Mouse (Mus musculus): ENCODE data around the gene Best3. TPM values are rescaled to one million over a fixed set of nuclear protein-coding genes. Genes with fewer than 3 reads are reported as not detected.

Best3 gene
- polyA plus RNA-seq (2012; rRNA removed): 0.16 and 0.21 TPM in 2 replicates

DNA sequence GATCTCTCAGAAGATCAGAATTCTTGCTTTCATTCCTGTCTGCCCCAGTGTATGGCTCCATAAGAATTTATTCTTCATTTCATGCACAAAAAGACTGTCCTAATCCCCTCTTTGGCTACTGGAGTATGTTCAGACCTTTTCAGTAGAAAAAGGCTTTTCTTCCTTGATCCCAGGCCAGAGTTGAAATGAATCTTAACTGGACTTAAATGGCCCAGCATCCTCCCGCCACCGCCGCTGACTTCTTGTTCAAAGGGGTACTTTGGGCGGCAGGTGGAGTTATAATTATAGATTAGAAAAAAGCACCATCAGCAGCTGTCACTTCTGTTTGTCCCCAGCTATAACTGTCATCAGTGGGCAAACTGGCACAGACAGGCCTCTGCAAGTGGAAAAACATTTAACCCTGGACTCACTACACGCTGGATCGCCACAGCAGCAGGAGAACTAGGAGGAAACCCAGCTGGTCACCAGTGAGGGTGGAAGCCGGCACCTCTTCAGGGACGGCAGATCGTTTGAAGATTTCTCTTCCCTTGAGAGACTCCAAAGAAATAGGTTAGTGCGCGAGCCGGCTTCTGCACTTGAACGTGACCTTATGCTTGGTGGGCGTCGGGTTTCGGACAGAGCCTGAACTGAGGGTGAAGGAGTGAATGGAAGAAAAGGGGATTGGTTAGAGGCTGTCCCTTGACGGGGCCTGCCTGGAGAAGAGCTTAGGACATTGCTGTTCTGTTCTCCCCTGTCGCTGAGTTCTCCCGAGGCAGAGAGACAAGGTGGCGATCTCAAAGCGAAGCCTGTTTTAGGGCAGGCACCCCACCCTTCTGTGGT is at the start of gene Best3:
Gene Best3 (plus strand): TSS at position 51 of the 819 bp plus-strand sequence.
- H3K27ac ChIP-seq (ENCODE audit: insufficient read depth, low read length): no peak within 1 kb of the TSS
- H3K4me3 ChIP-seq (replicated peaks; ENCODE audit: insufficient read depth, low read depth, low read length): no peak within 1 kb of the TSS
- TF ChIP-seq CTCF (IDR thresholded peaks at IDR 0.05; ENCODE audit: borderline replicate concordance, insufficient read depth, low read depth, low read length): no peak
- TF ChIP-seq POLR2A (IDR thresholded peaks at IDR 0.05; ENCODE audit: borderline replicate concordance, insufficient read depth, low read length): no peak
- DNase-seq: no peak
- H3K27me3 ChIP-seq (ENCODE audit: control insufficient read depth, insufficient read depth, low read length): no peaks in the 10 kb centered on the region
- WGBS: 37% methylated on average over 21 of the region's 21 CpGs
- H3K4me1 ChIP-seq (ENCODE audit: control insufficient read depth, insufficient read depth, low read length): no peaks in the 10 kb centered on the region

- WGBS: 92% methylated on average over 6 of the region's 6 CpGs
- H3K27me3 ChIP-seq (ENCODE audit: control insufficient read depth, insufficient read depth, low read length): no peaks in the 10 kb centered on the region
- H3K4me1 ChIP-seq (ENCODE audit: control insufficient read depth, insufficient read depth, low read length): peaks cover 2% of the 10 kb centered on the region
- H3K4me3 ChIP-seq (replicated peaks; ENCODE audit: insufficient read depth, low read depth, low read length): no peak overlapping the region
- H3K27ac ChIP-seq (ENCODE audit: insufficient read depth, low read length): no peak overlapping the region
- no peak for DNase-seq
- TF ChIP-seq POLR2A (IDR thresholded peaks at IDR 0.05; ENCODE audit: borderline replicate concordance, insufficient read depth, low read length): no peak
- peak; percentile 33; the same call in 1 of the 2 replicates for TF ChIP-seq CTCF (IDR thresholded peaks at IDR 0.05; ENCODE audit: borderline replicate concordance, insufficient read depth, low read depth, low read length)
These were observed 43.1 kb upstream of the Best3 start for GRCm38 (mm10) chr10:116943025-116943424.

DNA sequence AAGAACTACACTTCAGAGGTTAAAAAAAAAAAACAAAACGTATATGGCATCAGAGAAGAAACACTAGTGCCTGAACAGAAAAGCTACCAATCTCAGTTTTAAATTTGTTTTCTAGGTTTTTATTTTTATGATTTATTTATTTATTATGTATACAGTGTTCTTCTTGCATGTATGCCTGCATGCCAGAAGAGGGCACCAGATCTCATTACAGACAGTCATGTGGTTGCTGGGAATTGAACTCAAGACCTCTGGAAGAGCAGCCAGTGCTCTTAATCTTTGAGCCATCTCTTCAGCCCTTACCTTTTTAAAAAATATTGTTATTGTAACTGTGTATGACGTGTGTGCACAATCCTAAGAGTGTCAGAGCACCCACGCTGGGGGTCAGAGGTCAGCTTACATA is 42.0 kb upstream of the Best3 start:
- Histone ChIP-seq H3K4me3 (replicated peaks; ENCODE audit: insufficient read depth, low read depth, low read length) (no peak overlapping the region), H3K27ac (ENCODE audit: insufficient read depth, low read length) (no peak overlapping the region), H3K4me1 (ENCODE audit: control insufficient read depth, insufficient read depth, low read length) (peaks cover 5% of the 10 kb centered on the region), H3K27me3 (ENCODE audit: control insufficient read depth, insufficient read depth, low read length) (no peaks in the 10 kb centered on the region)
- WGBS: 95% methylated on average over 3 of the region's 3 CpGs
- no peak for TF ChIP-seq CTCF (IDR thresholded peaks at IDR 0.05; ENCODE audit: borderline replicate concordance, insufficient read depth, low read depth, low read length)
- no peak for DNase-seq

- H3K4me3 ChIP-seq (replicated peaks; ENCODE audit: insufficient read depth, low read depth, low read length): no peak overlapping the region
- DNase-seq: no peak
- TF ChIP-seq CTCF (IDR thresholded peaks at IDR 0.05; ENCODE audit: borderline replicate concordance, insufficient read depth, low read depth, low read length) (no peak), POLR2A (IDR thresholded peaks at IDR 0.05; ENCODE audit: borderline replicate concordance, insufficient read depth, low read length) (no peak)
- H3K27ac ChIP-seq (ENCODE audit: insufficient read depth, low read length): no peak overlapping the region
- H3K4me1 ChIP-seq (ENCODE audit: control insufficient read depth, insufficient read depth, low read length): peaks cover 5% of the 10 kb centered on the region
- H3K27me3 ChIP-seq (ENCODE audit: control insufficient read depth, insufficient read depth, low read length): no peaks in the 10 kb centered on the region
- 64% methylated on average over 10 of the region's 10 CpGs for WGBS
These were observed 41.2 kb upstream of the Best3 start for GRCm38 (mm10) chr10:116944940-116945339.

GRCm38 (mm10) chr10:116948414-116948813 is 37.7 kb upstream of the Best3 start:
- no peak for DNase-seq
- Histone ChIP-seq H3K4me1 (ENCODE audit: control insufficient read depth, insufficient read depth, low read length) (peaks cover 5% of the 10 kb centered on the region), H3K27ac (ENCODE audit: insufficient read depth, low read length) (no peak overlapping the region), H3K4me3 (replicated peaks; ENCODE audit: insufficient read depth, low read depth, low read length) (no peak overlapping the region), H3K27me3 (ENCODE audit: control insufficient read depth, insufficient read depth, low read length) (no peaks in the 10 kb centered on the region)
- WGBS: 85% methylated on average over 9 of the region's 9 CpGs
- no peak for TF ChIP-seq CTCF (IDR thresholded peaks at IDR 0.05; ENCODE audit: borderline replicate concordance, insufficient read depth, low read depth, low read length)
- TF ChIP-seq POLR2A (IDR thresholded peaks at IDR 0.05; ENCODE audit: borderline replicate concordance, insufficient read depth, low read length): no peak

GRCm38 (mm10) chr10:116949111-116950008 is 36.8 kb upstream of the Best3 start:
- H3K27me3 ChIP-seq (ENCODE audit: control insufficient read depth, insufficient read depth, low read length): no peaks in the 10 kb centered on the region
- H3K27ac ChIP-seq (ENCODE audit: insufficient read depth, low read length): 0 out of 2 replicates have a peak overlapping the region, but pooled peaks have one; percentile 34
- peak overlapping the region; percentile 86 for H3K4me3 ChIP-seq (replicated peaks; ENCODE audit: insufficient read depth, low read depth, low read length)
- H3K4me1 ChIP-seq (ENCODE audit: control insufficient read depth, insufficient read depth, low read length): peaks cover 5% of the 10 kb centered on the region
- TF ChIP-seq CTCF (IDR thresholded peaks at IDR 0.05; ENCODE audit: borderline replicate concordance, insufficient read depth, low read depth, low read length) (no peak), POLR2A (IDR thresholded peaks at IDR 0.05; ENCODE audit: borderline replicate concordance, insufficient read depth, low read length) (no peak)
- 2% methylated on average over 44 of the region's 44 CpGs for WGBS
- DNase-seq: peak; percentile 48 to 64

DNA sequence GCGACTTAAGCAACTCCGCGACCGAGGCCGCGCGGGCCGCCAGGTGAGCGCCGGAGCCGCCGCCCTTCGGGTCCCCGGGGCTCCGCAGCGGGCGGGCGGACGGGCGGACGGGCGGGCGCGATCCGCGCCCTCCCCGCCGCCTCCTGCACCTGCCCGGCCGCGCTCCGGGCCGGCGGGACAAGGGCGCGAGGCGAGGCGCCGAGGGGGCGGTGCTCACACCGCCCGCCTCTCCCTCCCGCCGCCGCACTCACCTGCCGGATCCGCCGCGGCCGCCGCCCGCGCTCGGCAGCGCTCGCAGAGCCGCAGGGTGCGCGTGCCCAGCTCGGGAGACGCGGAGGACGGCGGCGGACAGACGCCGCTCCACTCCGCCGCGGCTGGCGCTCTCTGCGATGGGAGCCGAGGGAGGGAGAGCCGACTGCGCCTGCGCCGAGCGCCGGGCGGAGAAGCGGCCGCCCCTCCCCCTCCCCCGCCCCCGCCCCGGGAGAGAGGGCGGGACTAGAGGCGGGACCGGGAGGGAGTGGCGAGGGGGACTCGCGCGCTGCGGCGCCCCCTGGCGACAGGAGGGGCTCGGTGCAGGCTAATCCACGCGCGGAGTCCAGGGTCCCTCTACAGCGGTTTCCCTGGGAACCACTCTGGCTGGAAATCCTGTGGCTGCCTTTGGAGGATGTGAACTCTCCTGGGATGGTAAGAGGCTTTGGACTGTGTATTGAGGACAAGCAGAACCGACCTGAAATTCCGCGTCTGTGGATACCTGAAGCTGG is 35.9 kb upstream of the Best3 start, which contains the start of gene Rab3ip:
Gene Rab3ip (minus strand): TSS at position 761 of the 761 bp plus-strand sequence.
- peaks cover 5% of the 10 kb centered on the region for H3K4me1 ChIP-seq (ENCODE audit: control insufficient read depth, insufficient read depth, low read length)
- peak within 1 kb of the TSS; percentile 86 for H3K4me3 ChIP-seq (replicated peaks; ENCODE audit: insufficient read depth, low read depth, low read length)
- TF ChIP-seq CTCF (IDR thresholded peaks at IDR 0.05; ENCODE audit: borderline replicate concordance, insufficient read depth, low read depth, low read length) (peak; percentile 77), POLR2A (IDR thresholded peaks at IDR 0.05; ENCODE audit: borderline replicate concordance, insufficient read depth, low read length) (peak; percentile 78)
- under 1% methylated on average over 98 of the region's 103 CpGs for WGBS
- H3K27me3 ChIP-seq (ENCODE audit: control insufficient read depth, insufficient read depth, low read length): no peaks in the 10 kb centered on the region
- DNase-seq: peak; percentile 90 to 92
- peak within 1 kb of the TSS; percentile 34 for H3K27ac ChIP-seq (ENCODE audit: insufficient read depth, low read length)

All from cerebellum, adult 2 months (tissue).